Mouse (Mus musculus) stomach, postnatal 0 days (tissue): Measurements from ENCODE around the gene Acsl6. TPM values are rescaled to one million over a fixed set of nuclear protein-coding genes. Genes with fewer than 3 reads are reported as not detected.

Experiments used
- ATAC-seq: fragments of 200-750 bp; cut with Nextera tagmentation; 2 replicates; pipeline ENCODE4 v1.8.0; 2017; ENCODE audit not compliant: low FRiP score, low TSS enrichment
- DNase-seq: peaks from one replicate; pipeline ENCODE4 v3.0.0-alpha.2; 2016; ENCODE audit warnings: low spot score
- H3K27ac ChIP-seq: fragments of 300-500 bp; sonication (generic); replicated peaks from 2 replicates; pipeline ENCODE4 v1.5.1; 2014; ENCODE audit warnings: mild to moderate bottlenecking, control low read depth
- H3K27me3 ChIP-seq: fragments of 300-500 bp; sonication (generic); 2 replicates; pipeline ENCODE4 v1.6.1; 2014; ENCODE audit warnings: low read length; ENCODE audit not compliant: control insufficient read depth, insufficient read depth
- H3K36me3 ChIP-seq: fragments of 300-500 bp; sonication (generic); 2 replicates; pipeline ENCODE4 v1.6.1; 2014; ENCODE audit warnings: low read length, mixed read lengths; ENCODE audit not compliant: control insufficient read depth, insufficient read depth
- H3K4me1 ChIP-seq: fragments of 300-500 bp; sonication (generic); replicated peaks from 2 replicates; pipeline ENCODE4 v1.6.1; 2014; ENCODE audit warnings: antibody characterized with exemption; ENCODE audit not compliant: control insufficient read depth, insufficient read depth
- H3K4me2 ChIP-seq: fragments of 300-500 bp; sonication (generic); replicated peaks from 2 replicates; pipeline ENCODE4 v1.6.1; 2014; ENCODE audit warnings: low read depth, mild to moderate bottlenecking, control low read depth, moderate library complexity
- H3K4me3 ChIP-seq: fragments of 300-500 bp; sonication (generic); 2 replicates; pipeline ENCODE4 v1.5.1; 2014; ENCODE audit warnings: low read depth, low read length, control low read depth
- H3K9ac ChIP-seq: fragments of 300-500 bp; sonication (generic); 2 replicates; pipeline ENCODE4 v1.6.1; 2014; ENCODE audit warnings: mild to moderate bottlenecking, low read length, control low read depth, mixed read lengths
- H3K9me3 ChIP-seq: fragments of 300-500 bp; sonication (generic); 2 replicates; pipeline ENCODE4 v1.6.1; 2016; ENCODE audit warnings: low read length; ENCODE audit not compliant: control insufficient read depth
- CTCF ChIP-seq: IDR thresholded peaks from 2 replicates; pipeline ENCODE4 v1.5.1; 2016; ENCODE audit warnings: antibody characterized with exemption, low read depth, mild to moderate bottlenecking, moderate library complexity
- EP300 ChIP-seq: optimal IDR thresholded peaks from 2 replicates; pipeline ENCODE3; 2016; ENCODE audit warnings: antibody characterized with exemption
- WGBS: fragments of 180-500 bp; shearing (Covaris S2); extraction: QIAGEN DNeasy Blood & Tissue Kit; methylation state at CpG from one replicate; pipeline ENCODE4 v1.1.7; 2014; 5-methylcytosine and 5-hydroxymethylcytosine counted together
- polyA plus RNA-seq: library from polyadenylated mRNA; unstranded; fragments of >200 nt; fragmentation: Nextera tagmentation; extraction: Ambion mirVana; gene quantifications from 2 replicates; pipeline ENCODE4 v1.2.1, GENCODE M21; 2015

Gene Acsl6
- polyA plus RNA-seq, 1 experiment from 2014 or later = 1.3 TPM

DNA sequence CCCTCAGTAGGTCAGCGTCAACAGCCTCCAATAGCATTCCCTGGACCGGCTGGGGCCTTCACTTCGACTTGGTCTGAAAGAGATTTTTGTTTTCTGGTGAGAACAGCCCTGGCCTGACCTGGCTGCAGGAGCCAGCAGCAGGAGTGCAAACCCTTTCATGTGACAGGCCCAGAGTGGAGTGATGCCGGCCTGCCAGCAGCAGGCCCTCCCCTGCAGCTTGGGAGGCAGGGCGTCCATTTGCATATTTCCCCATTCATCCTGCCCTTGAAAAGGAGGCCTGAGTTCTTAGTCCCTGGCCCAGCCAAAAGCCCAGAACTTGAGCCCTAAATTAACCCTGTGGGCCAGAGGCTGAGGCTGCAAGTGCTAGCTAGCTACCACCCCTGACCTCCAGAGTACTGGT is 8.4 kb downstream of the Acsl6 start:
- H3K9me3 ChIP-seq = no peaks in the 10 kb centered on the region
- H3K27ac ChIP-seq = no peak overlapping the region
- H3K36me3 ChIP-seq = no peaks in the 10 kb centered on the region
- H3K4me1 ChIP-seq = no peaks in the 10 kb centered on the region
- TF ChIP-seq EP300 (no peak), CTCF (no peak)
- no peak overlapping the region for H3K4me3 ChIP-seq
- WGBS = 25% methylated on average over 5 of the region's 5 CpGs
- H3K27me3 ChIP-seq = no peaks in the 10 kb centered on the region
- peak; percentile 24 for DNase-seq
- no peak overlapping the region for H3K9ac ChIP-seq
- no peak overlapping the region for H3K4me2 ChIP-seq
- no peak for ATAC-seq

DNA sequence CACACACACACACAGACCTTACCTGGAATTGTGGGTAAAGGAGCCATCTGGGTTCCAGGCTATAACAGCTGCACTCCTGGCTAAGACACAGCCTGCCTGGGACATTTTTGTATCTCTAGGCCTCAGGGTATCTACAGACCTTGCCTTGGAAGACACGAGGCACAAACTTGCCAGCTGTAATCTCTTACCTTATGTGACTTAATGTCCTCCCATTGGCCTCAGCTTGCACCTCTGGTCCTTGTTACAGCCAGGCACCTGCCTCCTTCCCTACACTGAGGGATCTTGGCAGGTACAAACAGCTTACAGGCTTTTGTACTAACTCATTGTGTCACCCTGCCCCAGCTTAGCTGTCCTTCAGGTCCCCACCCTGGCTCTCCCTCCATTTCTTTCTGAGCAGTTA is 9.0 kb downstream of the Acsl6 start:
- H3K27ac ChIP-seq = no peak overlapping the region
- H3K9me3 ChIP-seq = no peaks in the 10 kb centered on the region
- H3K36me3 ChIP-seq = no peaks in the 10 kb centered on the region
- no peak overlapping the region for H3K4me3 ChIP-seq
- no peak for TF ChIP-seq CTCF
- TF ChIP-seq EP300 = no peak
- DNase-seq = no peak
- ATAC-seq = no peak; the same call in 1 of the 2 replicates
- no peak overlapping the region for H3K9ac ChIP-seq
- no peaks in the 10 kb centered on the region for H3K4me1 ChIP-seq
- WGBS = 35% methylated on average over 1 of the region's 1 CpGs
- H3K27me3 ChIP-seq = no peaks in the 10 kb centered on the region
- H3K4me2 ChIP-seq = no peak overlapping the region

DNA sequence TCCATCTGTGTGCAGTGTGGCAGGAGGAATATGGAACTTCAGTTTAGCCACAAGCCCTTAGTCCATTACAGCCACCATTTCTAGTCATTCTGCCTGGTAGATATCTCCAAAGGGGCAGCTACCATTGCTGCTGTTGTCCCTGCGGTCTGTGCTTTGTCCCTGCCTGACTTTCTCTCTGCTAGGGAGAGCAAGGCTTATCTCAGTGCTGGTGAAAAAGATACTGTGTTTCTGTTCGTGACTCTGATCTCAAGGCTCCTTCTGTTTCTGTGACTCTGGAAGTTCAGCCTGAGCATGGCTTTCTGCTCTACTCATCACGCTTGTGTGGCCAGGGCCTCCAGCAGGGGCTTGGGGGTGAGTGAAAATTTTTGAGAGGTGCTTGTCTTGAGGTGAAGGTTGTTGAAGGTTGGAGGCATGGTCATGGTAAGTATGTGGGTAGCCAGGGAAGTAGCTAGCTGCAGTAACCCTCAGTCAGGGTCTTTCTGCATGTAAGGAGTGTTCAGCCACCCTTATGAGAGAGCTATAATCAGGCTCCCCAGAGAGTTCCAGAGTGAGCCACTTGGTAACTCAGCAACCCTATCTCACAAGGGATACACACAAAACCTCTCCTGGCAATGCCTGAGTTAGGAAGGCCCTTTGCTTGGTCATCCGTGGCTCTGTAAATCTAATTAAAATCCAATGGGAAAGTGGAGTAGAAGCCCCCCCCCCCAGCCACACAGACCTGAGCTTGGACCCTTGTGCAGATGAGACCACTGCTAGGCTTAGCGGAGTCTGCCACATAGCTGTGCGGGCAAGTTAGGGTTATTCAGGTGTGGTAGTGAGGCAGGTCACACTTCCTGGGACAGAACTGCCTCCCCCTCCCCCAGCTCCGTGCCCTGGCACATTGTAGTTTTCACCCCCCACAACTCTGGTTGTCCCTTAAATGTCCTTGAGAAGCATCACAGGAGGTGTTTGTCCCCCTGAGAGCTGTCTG is 10.1 kb downstream of the Acsl6 start:
- no peak overlapping the region for H3K4me3 ChIP-seq
- DNase-seq = no peak
- H3K36me3 ChIP-seq = no peaks in the 10 kb centered on the region
- no peaks in the 10 kb centered on the region for H3K4me1 ChIP-seq
- no peak overlapping the region for H3K27ac ChIP-seq
- WGBS = 83% methylated on average over 7 of the region's 7 CpGs
- TF ChIP-seq EP300 = no peak
- TF ChIP-seq CTCF = no peak
- no peak overlapping the region for H3K9ac ChIP-seq
- ATAC-seq = no peak
- no peaks in the 10 kb centered on the region for H3K27me3 ChIP-seq
- no peaks in the 10 kb centered on the region for H3K9me3 ChIP-seq
- H3K4me2 ChIP-seq = no peak overlapping the region

DNA sequence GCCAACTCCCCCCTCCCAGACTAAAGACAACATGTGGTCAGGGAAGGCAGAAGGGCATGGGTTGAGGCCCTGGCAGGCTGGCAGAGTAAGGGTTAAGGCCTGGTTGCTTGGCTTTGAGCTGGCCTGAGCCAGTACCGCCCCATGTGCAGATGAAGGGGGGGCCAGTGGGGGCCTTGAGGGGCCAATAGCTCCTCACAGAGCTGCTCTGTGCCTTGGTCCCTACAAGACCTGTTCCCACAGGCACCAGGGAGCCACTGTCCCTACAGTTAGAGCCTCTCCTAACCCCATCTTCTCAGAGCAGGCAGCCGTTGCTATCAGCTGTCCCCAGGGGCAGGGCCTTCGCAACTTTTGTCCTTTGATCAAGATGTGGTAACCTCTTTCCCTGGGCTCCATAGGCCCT is 11.1 kb downstream of the Acsl6 start:
- TF ChIP-seq CTCF (no peak), EP300 (no peak)
- Histone ChIP-seq H3K9ac (no peak overlapping the region), H3K27me3 (no peaks in the 10 kb centered on the region), H3K4me3 (no peak overlapping the region), H3K4me2 (no peak overlapping the region), H3K36me3 (no peaks in the 10 kb centered on the region), H3K4me1 (no peaks in the 10 kb centered on the region), H3K27ac (no peak overlapping the region), H3K9me3 (no peaks in the 10 kb centered on the region)
- ATAC-seq (no peak), DNase-seq (no peak)
- WGBS = 20% methylated on average over 3 of the region's 3 CpGs

DNA sequence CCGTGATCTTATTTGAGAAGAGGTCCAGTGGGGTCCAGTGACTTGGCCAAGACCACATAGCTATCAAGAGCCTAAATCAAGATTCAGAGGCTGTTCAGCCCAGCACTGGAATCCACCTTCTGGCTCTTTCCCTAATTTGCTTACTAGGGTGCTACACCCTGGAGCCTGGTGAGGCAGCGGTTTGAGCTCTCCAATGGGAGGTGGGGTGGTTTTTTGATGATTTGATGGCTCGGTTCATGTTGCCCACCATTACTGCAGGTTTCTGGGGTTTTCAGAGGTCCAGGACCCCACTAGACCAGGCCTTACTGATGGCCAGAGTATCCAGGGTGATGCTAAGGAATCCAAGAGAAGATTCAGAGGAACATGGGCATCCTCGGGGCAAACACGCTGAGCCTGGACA is 11.7 kb downstream of the Acsl6 start:
- no peaks in the 10 kb centered on the region for H3K36me3 ChIP-seq
- no peak overlapping the region for H3K27ac ChIP-seq
- H3K4me1 ChIP-seq = no peaks in the 10 kb centered on the region
- no peak for DNase-seq
- no peak for ATAC-seq
- WGBS = 89% methylated on average over 5 of the region's 5 CpGs
- H3K4me3 ChIP-seq = no peak overlapping the region
- H3K4me2 ChIP-seq = no peak overlapping the region
- TF ChIP-seq CTCF = no peak
- TF ChIP-seq EP300 = no peak
- no peaks in the 10 kb centered on the region for H3K9me3 ChIP-seq
- H3K27me3 ChIP-seq = no peaks in the 10 kb centered on the region
- H3K9ac ChIP-seq = no peak overlapping the region

DNA sequence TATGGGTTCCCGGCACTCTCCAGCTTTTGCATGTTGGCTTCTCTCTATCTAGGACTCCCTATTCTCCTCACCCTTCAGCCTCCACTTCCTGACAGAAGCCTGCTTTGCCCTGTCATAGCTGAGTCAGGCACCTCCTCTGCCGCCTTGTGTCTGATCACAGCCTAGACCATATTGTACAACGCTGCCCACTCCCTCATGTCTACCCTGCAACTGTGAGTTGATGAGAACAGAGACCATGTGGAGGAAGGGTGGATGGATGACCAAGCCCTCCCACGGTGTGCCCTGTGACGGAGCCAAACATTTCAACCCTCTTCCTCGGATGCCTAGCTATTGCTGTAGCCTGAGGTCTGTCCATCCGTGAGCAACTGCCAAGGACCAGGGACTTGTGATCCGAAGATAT is 13.8 kb downstream of the Acsl6 start:
- Histone ChIP-seq H3K9ac (no peak overlapping the region), H3K27me3 (no peaks in the 10 kb centered on the region), H3K4me3 (no peak overlapping the region), H3K27ac (no peak overlapping the region), H3K9me3 (no peaks in the 10 kb centered on the region), H3K4me2 (no peak overlapping the region), H3K36me3 (no peaks in the 10 kb centered on the region), H3K4me1 (no peaks in the 10 kb centered on the region)
- no peak for TF ChIP-seq EP300
- TF ChIP-seq CTCF = no peak
- ATAC-seq (no peak), DNase-seq (no peak)
- 83% methylated on average over 8 of the region's 8 CpGs for WGBS
